In the genomic region with DNA sequence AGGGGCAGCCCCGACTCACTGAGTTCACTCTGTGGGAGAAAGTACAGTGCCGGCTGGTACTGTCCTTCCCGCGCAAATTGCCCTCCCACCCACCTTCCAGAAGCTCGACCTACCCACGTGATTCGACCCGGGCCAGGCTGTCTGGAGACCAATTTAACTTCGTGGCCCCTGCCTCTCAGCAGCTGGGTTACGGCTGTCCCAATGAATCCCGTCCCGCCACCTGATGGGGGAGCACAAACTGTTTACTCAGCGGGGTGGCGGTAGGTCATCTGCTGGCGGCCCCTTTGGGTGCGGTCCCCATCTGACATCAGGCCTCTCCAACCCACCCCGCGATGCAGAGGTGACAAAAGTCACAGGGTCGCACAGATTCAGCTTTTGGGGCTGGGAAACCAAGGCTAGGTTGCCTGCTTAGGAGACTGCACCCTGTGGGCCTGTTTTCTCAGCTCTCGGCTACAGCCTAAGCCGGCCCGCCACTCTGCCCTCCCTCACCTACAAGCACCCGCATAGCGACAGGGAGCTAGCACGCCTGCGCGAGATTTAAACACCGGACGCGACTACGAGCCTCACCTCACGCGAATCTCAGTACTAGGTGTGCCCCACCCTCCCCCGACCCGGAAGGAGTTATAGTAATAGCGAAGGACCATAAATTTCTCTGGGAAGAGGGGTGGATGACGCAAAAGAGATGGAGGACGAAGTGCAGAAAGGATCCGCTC, we compare ENCODE assay signal across 7 mouse cellular contexts. TPM values are rescaled to one million over a fixed set of nuclear protein-coding genes. Genes with fewer than 3 reads are reported as not detected.
A peak's percentile ranks its signal among the peaks of the same experiment; 100 is the strongest.
DNase-seq lines count a peak whose midpoint lies in the region; ATAC-seq and TF ChIP-seq lines count a peak whose summit lies in the region.

Sdr39u1 (minus strand) TSS at position 593 of the 713 bp plus-strand sequence.

- H3K27ac ChIP-seq in bone marrow macrophage, adult 2 months (ENCODE audit: insufficient read depth, low read depth, low read length), result no peak within 1 kb of the TSS
- peak within 1 kb of the TSS; percentile 39 for H3K27ac ChIP-seq in embryonic fibroblast, embryonic 13.5 days (ENCODE audit: insufficient read depth, low read length)
- peak within 1 kb of the TSS; percentile 89 for H3K27ac ChIP-seq in heart, embryonic 10.5 days
- H3K27ac ChIP-seq in kidney, embryonic 14.5 days (ENCODE audit: low read depth, low read length), result peak within 1 kb of the TSS; percentile 53; the same call in 1 of the 2 replicates
- H3K27ac ChIP-seq in limb, embryonic 13.5 days, result peak within 1 kb of the TSS; percentile 85
- peak within 1 kb of the TSS; percentile 80 for H3K27ac ChIP-seq in midbrain, embryonic 14.5 days (replicated peaks; ENCODE audit: low read depth, low read length)

- peaks cover 37% of the 10 kb centered on the region for H3K36me3 ChIP-seq in heart, embryonic 10.5 days
- peaks cover 31% of the 10 kb centered on the region for H3K36me3 ChIP-seq in kidney, embryonic 14.5 days (ENCODE audit: control insufficient read depth, insufficient read depth, low read length)
- H3K36me3 ChIP-seq in limb, embryonic 13.5 days, result peaks cover 36% of the 10 kb centered on the region
- peaks cover 35% of the 10 kb centered on the region for H3K36me3 ChIP-seq in midbrain, embryonic 14.5 days (ENCODE audit: control insufficient read depth, insufficient read depth, low read length)

- peaks cover 4% of the 10 kb centered on the region; the same call in 1 of the 2 replicates for H3K4me1 ChIP-seq in bone marrow macrophage, adult 2 months (ENCODE audit: control insufficient read depth, insufficient read depth, low read length)
- H3K4me1 ChIP-seq in embryonic fibroblast, embryonic 13.5 days (ENCODE audit: control insufficient read depth, insufficient read depth, low read length), result no peaks in the 10 kb centered on the region
- H3K4me1 ChIP-seq in heart, embryonic 10.5 days, result peaks cover 26% of the 10 kb centered on the region
- peaks cover 6% of the 10 kb centered on the region; the same call in 1 of the 2 replicates for H3K4me1 ChIP-seq in kidney, embryonic 14.5 days (ENCODE audit: control insufficient read depth, insufficient read depth, low read length)
- H3K4me1 ChIP-seq in limb, embryonic 13.5 days, result peaks cover 20% of the 10 kb centered on the region
- peaks cover 14% of the 10 kb centered on the region for H3K4me1 ChIP-seq in midbrain, embryonic 14.5 days (ENCODE audit: control insufficient read depth, insufficient read depth, low read length)

- H3K9me3 ChIP-seq in heart, embryonic 10.5 days, result no peaks in the 10 kb centered on the region
- H3K9me3 ChIP-seq in kidney, embryonic 14.5 days (ENCODE audit: control insufficient read depth, low read length), result no peaks in the 10 kb centered on the region
- no peaks in the 10 kb centered on the region for H3K9me3 ChIP-seq in limb, embryonic 13.5 days
- H3K9me3 ChIP-seq in midbrain, embryonic 14.5 days (ENCODE audit: control insufficient read depth, low read length), result no peaks in the 10 kb centered on the region

- H3K4me3 ChIP-seq in bone marrow macrophage, adult 2 months (ENCODE audit: insufficient read depth, low read length), result peak within 1 kb of the TSS; percentile 43
- H3K4me3 ChIP-seq in embryonic fibroblast, embryonic 13.5 days (ENCODE audit: insufficient read depth, low read length), result peak within 1 kb of the TSS; percentile 23
- peak within 1 kb of the TSS; percentile 65 for H3K4me3 ChIP-seq in heart, embryonic 10.5 days
- peak within 1 kb of the TSS; percentile 42 for H3K4me3 ChIP-seq in kidney, embryonic 14.5 days (ENCODE audit: low read length)
- peak within 1 kb of the TSS; percentile 62 for H3K4me3 ChIP-seq in limb, embryonic 13.5 days
- peak within 1 kb of the TSS; percentile 55 for H3K4me3 ChIP-seq in midbrain, embryonic 14.5 days (replicated peaks; ENCODE audit: low read depth, low read length)

- H3K27me3 ChIP-seq in heart, embryonic 10.5 days (ENCODE audit: insufficient read depth, poor library complexity, severe bottlenecking), result no peaks in the 10 kb centered on the region
- H3K27me3 ChIP-seq in kidney, embryonic 14.5 days (ENCODE audit: control insufficient read depth, insufficient read depth, low read length), result no peaks in the 10 kb centered on the region
- no peaks in the 10 kb centered on the region for H3K27me3 ChIP-seq in limb, embryonic 13.5 days
- no peaks in the 10 kb centered on the region for H3K27me3 ChIP-seq in midbrain, embryonic 14.5 days (ENCODE audit: control insufficient read depth, insufficient read depth, low read length)

- ATAC-seq in kidney, embryonic 14.5 days (ENCODE audit: low FRiP score, low TSS enrichment), result peak; percentile 93
- ATAC-seq in limb, embryonic 13.5 days (ENCODE audit: low FRiP score, low read depth), result peak; percentile 94
- peak; percentile 94 for ATAC-seq in midbrain, embryonic 14.5 days (ENCODE audit: low FRiP score, low TSS enrichment)

- TF ChIP-seq CTCF in bone marrow macrophage, adult 2 months (IDR thresholded peaks at IDR 0.05; ENCODE audit: low read depth, low read length), result no peak
- no peak for TF ChIP-seq CTCF in embryonic fibroblast, embryonic 13.5 days (IDR thresholded peaks at IDR 0.05; ENCODE audit: borderline replicate concordance, insufficient read depth, low read length)

- peak within 1 kb of the TSS; percentile 75 for H3K4me2 ChIP-seq in kidney, embryonic 14.5 days (replicated peaks; ENCODE audit: low read depth, low read length)
- H3K4me2 ChIP-seq in limb, embryonic 13.5 days (replicated peaks), result peak within 1 kb of the TSS; percentile 88
- peak within 1 kb of the TSS; percentile 59 for H3K4me2 ChIP-seq in midbrain, embryonic 14.5 days (ENCODE audit: low read length)

- WGBS in heart, embryonic 10.5 days, result 3% methylated on average over 39 of the region's 39 CpGs
- WGBS in kidney, embryonic 14.5 days, result under 1% methylated on average over 39 of the region's 39 CpGs
- under 1% methylated on average over 39 of the region's 39 CpGs for WGBS in limb, embryonic 13.5 days
- WGBS in midbrain, embryonic 14.5 days, result 2% methylated on average over 39 of the region's 39 CpGs

- peak within 1 kb of the TSS; percentile 63 for H3K9ac ChIP-seq in kidney, embryonic 14.5 days (ENCODE audit: low read depth, low read length)
- peak within 1 kb of the TSS; percentile 85 for H3K9ac ChIP-seq in limb, embryonic 13.5 days
- peak within 1 kb of the TSS; percentile 86 for H3K9ac ChIP-seq in midbrain, embryonic 14.5 days (replicated peaks; ENCODE audit: low read length)

- TF ChIP-seq POLR2A in bone marrow macrophage, adult 2 months (IDR thresholded peaks at IDR 0.05; ENCODE audit: borderline replicate concordance, low read depth, low read length), result no peak
- TF ChIP-seq POLR2A in embryonic fibroblast, embryonic 13.5 days (IDR thresholded peaks at IDR 0.05; ENCODE audit: low read depth, low read length), result peak; percentile 75

- DNase-seq in heart, embryonic 10.5 days (ENCODE audit: low spot score), result peak; percentile 91
- peak; percentile 96 for DNase-seq in midbrain, embryonic 14.5 days
- DNase-seq in spleen, adult 12 weeks (ENCODE audit: low spot score), result peak; percentile 56

RNA-seq across cellular contexts. Expression of gene Sdr39u1, which starts in this region (rescaled TPM):
- polyA plus RNA-seq in bone marrow macrophage, adult 2 months (2012; ENCODE audit: insufficient read depth, insufficient read length, missing spikeins), result 2.0 and 3.2 TPM in 2 replicates
- 19.6 and 25.0 TPM in 2 replicates for polyA plus RNA-seq in embryonic fibroblast, embryonic 13.5 days (2011; ENCODE audit: insufficient read length, low read depth, missing spikeins)
- polyA plus RNA-seq in heart, embryonic 10.5 days (2016; fragmentation: Nextera tagmentation; extraction: Ambion mirVana), result 42.4 and 50.3 TPM in 2 replicates
- 61.3 and 64.7 TPM in 2 replicates for polyA plus RNA-seq in kidney, embryonic 14.5 days (2014; fragmentation: Nextera tagmentation; extraction: Ambion mirVana)
- 98.8 and 104 TPM in 2 replicates for polyA plus RNA-seq in limb, embryonic 13.5 days (2015; fragmentation: Nextera tagmentation; extraction: Ambion mirVana)
- 125 and 142 TPM in 2 replicates for polyA plus RNA-seq in midbrain, embryonic 14.5 days (2014; fragmentation: Nextera tagmentation; extraction: Ambion mirVana)
